Mouse (Mus musculus) left cerebral cortex, postnatal 10 days (tissue): Measurements from ENCODE around the gene Col8a1. TPM values are rescaled to one million over a fixed set of nuclear protein-coding genes. Genes with fewer than 3 reads are reported as not detected.

Experiments
- DNase-seq, 2 experiments: peaks; one replicate each; pipeline ENCODE4 v3.0.0; 2021 to 2022; ENCODE audit warnings: low spot score in 2 of 2, mixed read lengths in 1 of 2; ENCODE audit errors: extremely low spot score in 1 of 2
- intact Hi-C: fragments of 180-260 bp; cut with DNase I; formaldehyde crosslinking; loops from one replicate; pipeline ENCODE4 v1.15.1; 2025
- total RNA-seq, 2 experiments: library from RNA; stranded (reverse); gene quantifications; 2 replicates each; pipeline ENCODE4 v1.2.3; 2021

Gene Col8a1
- total RNA-seq, 2 experiments from 2014 or later, result 4.9 to 5.2 TPM

DNA sequence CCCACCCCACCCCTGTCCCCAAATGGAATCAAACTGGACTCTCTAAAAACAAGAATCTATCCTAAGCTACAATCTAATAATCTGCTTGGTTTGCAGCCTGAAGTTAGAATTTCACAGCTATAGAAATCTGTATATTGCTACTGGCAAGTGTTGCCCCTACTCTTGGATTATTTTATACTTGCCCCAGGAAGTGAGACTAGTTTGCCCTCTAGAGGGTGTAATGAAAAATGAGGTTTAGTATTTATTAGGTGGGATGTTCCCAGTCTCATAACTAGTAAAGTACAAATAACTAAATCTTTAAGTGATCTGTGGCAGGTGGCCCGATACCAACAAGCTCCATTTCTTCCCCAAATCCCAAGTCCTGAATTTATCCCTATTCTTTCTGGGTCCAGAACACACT is 177.0 kb downstream of the Col8a1 start:
- DNase-seq, result no peak
- intact Hi-C loops, result loop anchor here (5.0 kb wide), 1 partner anchor 335 kb away; no protein-coding TSS in a partner anchor

DNA sequence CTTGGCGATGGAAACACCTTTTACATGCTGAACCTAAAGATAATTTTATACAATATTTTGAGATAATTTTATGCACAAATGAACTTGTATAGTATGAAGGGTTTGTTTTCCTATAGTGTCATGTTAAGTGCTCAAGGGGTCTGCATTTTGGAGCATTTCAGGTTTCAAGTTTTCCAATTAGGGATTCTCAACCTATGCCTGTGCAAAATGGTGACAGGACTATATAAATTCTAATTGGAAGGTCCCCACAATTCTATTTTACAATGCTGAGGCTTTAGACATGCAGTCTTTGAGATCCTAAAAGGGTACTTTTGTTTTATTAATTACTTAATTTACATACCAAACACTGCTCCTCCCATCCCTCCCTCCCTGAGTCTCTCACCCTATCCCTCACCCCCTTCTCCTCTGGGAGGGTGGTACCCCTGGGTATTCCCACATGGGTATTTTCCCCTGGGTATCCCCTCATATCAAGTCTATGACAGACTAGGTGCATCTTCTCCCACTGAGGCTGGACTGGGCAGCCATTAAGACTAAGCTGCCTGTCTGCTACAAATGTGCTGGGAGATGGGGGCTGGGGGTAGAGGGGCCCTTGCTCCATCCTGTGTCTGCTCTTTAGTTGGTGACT is 178.7 kb downstream of the Col8a1 start:
- intact Hi-C loops, result loop anchor here (5.0 kb wide), 1 partner anchor 334 kb away; no protein-coding TSS in a partner anchor
- no peak for DNase-seq

Other genes with a start within 250 kb of the Col8a1 start
- 10 to 100 TPM; 14.1 to 17.6 TPM for gene Cmss1, start 147.9 kb downstream of the Col8a1 start, total RNA-seq